Mouse (Mus musculus) bone marrow macrophage, adult 2 months (primary cell): ENCODE results near the gene Rpp25l.

Experiments used
- CTCF ChIP-seq: IDR thresholded peaks from 2 replicates; pipeline ENCODE4 v1.5.1; 2012; ENCODE audit warnings: low read depth, mild to moderate bottlenecking, low read length, moderate library complexity
- POLR2A ChIP-seq: IDR thresholded peaks from 2 replicates; pipeline ENCODE4 v1.6.1; 2012; ENCODE audit warnings: mild to moderate bottlenecking, low read depth, low read length, borderline replicate concordance

DNA sequence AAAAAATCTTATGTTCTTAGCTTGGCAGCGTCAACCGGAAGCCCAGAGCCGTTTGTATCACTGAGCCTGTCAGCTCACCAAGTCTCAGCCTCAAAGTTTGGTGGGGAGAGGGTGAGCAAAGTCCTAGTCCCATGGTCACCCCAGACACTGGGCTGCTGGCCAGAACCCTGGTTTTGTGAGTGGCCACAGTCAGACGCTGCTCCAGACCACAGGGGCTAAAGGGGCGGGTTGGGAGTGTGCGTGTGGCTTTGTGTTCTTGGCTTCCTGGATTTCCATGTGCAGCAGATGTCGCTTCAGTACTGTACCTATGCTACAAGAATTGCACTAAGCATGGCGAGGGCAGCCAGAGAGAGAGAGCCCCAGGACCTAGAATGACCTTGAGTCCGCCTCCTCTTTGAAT is 45.9 kb upstream of the Rpp25l start:
- TF ChIP-seq CTCF, result no peak
- TF ChIP-seq POLR2A, result no peak
